Mouse (Mus musculus) neural tube, embryonic 12.5 days (tissue): Measurements from ENCODE around the gene Rnf166. TPM values are rescaled to one million over a fixed set of nuclear protein-coding genes. Genes with fewer than 3 reads are reported as not detected.

Experiments
- ATAC-seq: fragments of 200-750 bp; cut with Nextera tagmentation; 2 replicates; pipeline ENCODE4 v1.8.0; 2017; ENCODE audit warnings: low read depth, mild to moderate bottlenecking, moderate TSS enrichment, moderate library complexity; ENCODE audit not compliant: low FRiP score
- H3K27ac ChIP-seq: fragments of 300-500 bp; sonication (generic); 2 replicates; pipeline ENCODE4 v1.5.1; 2016
- H3K27me3 ChIP-seq: fragments of 300-500 bp; sonication (generic); replicated peaks from 2 replicates; pipeline ENCODE4 v1.6.1; 2016; ENCODE audit warnings: mild to moderate bottlenecking
- H3K36me3 ChIP-seq: fragments of 300-500 bp; sonication (generic); 2 replicates; pipeline ENCODE4 v1.6.1; 2016; ENCODE audit warnings: mild to moderate bottlenecking
- H3K4me1 ChIP-seq: fragments of 300-500 bp; sonication (generic); 2 replicates; pipeline ENCODE4 v1.6.1; 2016
- H3K4me2 ChIP-seq: fragments of 300-500 bp; sonication (generic); replicated peaks from 2 replicates; pipeline ENCODE4 v1.6.1; 2016; ENCODE audit warnings: mild to moderate bottlenecking
- H3K4me3 ChIP-seq: fragments of 300-500 bp; sonication (generic); 2 replicates; pipeline ENCODE4 v1.5.1; 2016
- H3K9ac ChIP-seq: fragments of 300-500 bp; sonication (generic); 2 replicates; pipeline ENCODE4 v1.6.1; 2016; ENCODE audit warnings: mild to moderate bottlenecking
- H3K9me3 ChIP-seq: fragments of 300-500 bp; sonication (generic); 2 replicates; pipeline ENCODE4 v1.6.1; 2016; ENCODE audit warnings: mild to moderate bottlenecking
- WGBS: fragments of 180-500 bp; shearing (Covaris S2); methylation state at CpG from one replicate; pipeline ENCODE4 v1.1.7; 2016; 5-methylcytosine and 5-hydroxymethylcytosine counted together
- polyA plus RNA-seq: library from polyadenylated mRNA; unstranded; fragments of >200 nt; fragmentation: Nextera tagmentation; extraction: Ambion mirVana; gene quantifications from 2 replicates; pipeline ENCODE4 v1.2.1, GENCODE M21; 2016

Rnf166 gene
- polyA plus RNA-seq, 1 experiment from 2014 or later = 39.7 TPM

- no peak overlapping the region for H3K4me2 ChIP-seq
- H3K9ac ChIP-seq = no peak overlapping the region
- WGBS = 75% methylated on average over 17 of the region's 17 CpGs
- no peak overlapping the region for H3K27ac ChIP-seq
- H3K36me3 ChIP-seq = no peaks in the 10 kb centered on the region
- H3K27me3 ChIP-seq = no peaks in the 10 kb centered on the region
- H3K4me1 ChIP-seq = no peaks in the 10 kb centered on the region
- no peak overlapping the region for H3K4me3 ChIP-seq
- H3K9me3 ChIP-seq = no peaks in the 10 kb centered on the region
- ATAC-seq = no peak
Observed at GRCm38 (mm10) chr8:122497912-122498311, 22.0 kb upstream of the Rnf166 start.

- Histone ChIP-seq H3K9ac (no peak overlapping the region), H3K36me3 (no peaks in the 10 kb centered on the region), H3K27ac (no peak overlapping the region), H3K27me3 (no peaks in the 10 kb centered on the region), H3K4me2 (no peak overlapping the region), H3K9me3 (no peaks in the 10 kb centered on the region), H3K4me3 (no peak overlapping the region), H3K4me1 (no peaks in the 10 kb centered on the region)
- WGBS = 90% methylated on average over 12 of the region's 12 CpGs
- no peak for ATAC-seq
Observed at GRCm38 (mm10) chr8:122497016-122497734, 21.3 kb upstream of the Rnf166 start.

- Histone ChIP-seq H3K27ac (no peak overlapping the region), H3K36me3 (peaks cover 15% of the 10 kb centered on the region), H3K4me2 (no peak overlapping the region), H3K4me3 (no peak overlapping the region), H3K27me3 (no peaks in the 10 kb centered on the region), H3K4me1 (no peaks in the 10 kb centered on the region), H3K9me3 (no peaks in the 10 kb centered on the region), H3K9ac (no peak overlapping the region)
- no peak for ATAC-seq
- WGBS = 93% methylated on average over 9 of the region's 9 CpGs
Observed at GRCm38 (mm10) chr8:122488387-122488786, 12.5 kb upstream of the Rnf166 start.

GRCm38 (mm10) chr8:122484831-122485230 lies 9.0 kb upstream of the Rnf166 start:
- no peaks in the 10 kb centered on the region for H3K9me3 ChIP-seq
- H3K4me3 ChIP-seq = no peak overlapping the region
- H3K9ac ChIP-seq = no peak overlapping the region
- H3K27ac ChIP-seq = no peak overlapping the region
- H3K4me1 ChIP-seq = no peaks in the 10 kb centered on the region
- H3K36me3 ChIP-seq = peaks cover 48% of the 10 kb centered on the region
- H3K4me2 ChIP-seq = no peak overlapping the region
- ATAC-seq = no peak
- H3K27me3 ChIP-seq = no peaks in the 10 kb centered on the region
- WGBS = 92% methylated on average over 12 of the region's 12 CpGs

GRCm38 (mm10) chr8:122483877-122484276 lies 8.0 kb upstream of the Rnf166 start:
- no peak overlapping the region for H3K4me2 ChIP-seq
- H3K4me1 ChIP-seq = no peaks in the 10 kb centered on the region
- no peak overlapping the region for H3K9ac ChIP-seq
- H3K27me3 ChIP-seq = no peaks in the 10 kb centered on the region
- ATAC-seq = no peak
- WGBS = 97% methylated on average over 7 of the region's 7 CpGs
- no peak overlapping the region for H3K27ac ChIP-seq
- H3K36me3 ChIP-seq = peaks cover 57% of the 10 kb centered on the region
- H3K9me3 ChIP-seq = no peaks in the 10 kb centered on the region
- no peak overlapping the region for H3K4me3 ChIP-seq

- Histone ChIP-seq H3K27me3 (no peaks in the 10 kb centered on the region), H3K4me2 (no peak overlapping the region), H3K4me3 (no peak overlapping the region), H3K27ac (no peak overlapping the region), H3K4me1 (no peaks in the 10 kb centered on the region), H3K9me3 (no peaks in the 10 kb centered on the region), H3K36me3 (peaks cover 67% of the 10 kb centered on the region), H3K9ac (no peak overlapping the region)
- WGBS = 94% methylated on average over 8 of the region's 8 CpGs
- no peak for ATAC-seq
Observed at GRCm38 (mm10) chr8:122482448-122482847, 6.6 kb upstream of the Rnf166 start.

GRCm38 (mm10) chr8:122474951-122475560 lies 808 bp downstream of the Rnf166 start:
- no peak; the same call in 1 of the 2 replicates for ATAC-seq
- Histone ChIP-seq H3K4me2 (peak overlapping the region; percentile 94), H3K9me3 (no peaks in the 10 kb centered on the region), H3K9ac (peak overlapping the region; percentile 94), H3K27me3 (no peaks in the 10 kb centered on the region), H3K4me3 (peak overlapping the region; percentile 98), H3K36me3 (peaks cover 44% of the 10 kb centered on the region), H3K4me1 (peaks cover 20% of the 10 kb centered on the region), H3K27ac (no peak overlapping the region)
- WGBS = 18% methylated on average over 16 of the region's 16 CpGs

GRCm38 (mm10) chr8:122473911-122474421 lies 1.9 kb downstream of the Rnf166 start:
- Histone ChIP-seq H3K9me3 (no peaks in the 10 kb centered on the region), H3K36me3 (peaks cover 37% of the 10 kb centered on the region), H3K9ac (no peak overlapping the region), H3K4me1 (peaks cover 20% of the 10 kb centered on the region), H3K4me3 (no peak overlapping the region), H3K27me3 (no peaks in the 10 kb centered on the region), H3K4me2 (no peak overlapping the region), H3K27ac (no peak overlapping the region)
- no peak for ATAC-seq
- 94% methylated on average over 8 of the region's 8 CpGs for WGBS

GRCm38 (mm10) chr8:122470691-122471090 lies 5.2 kb downstream of the Rnf166 start:
- Histone ChIP-seq H3K36me3 (peaks cover 56% of the 10 kb centered on the region), H3K27ac (no peak overlapping the region), H3K9me3 (no peaks in the 10 kb centered on the region), H3K4me1 (peaks cover 11% of the 10 kb centered on the region), H3K9ac (no peak overlapping the region), H3K4me3 (no peak overlapping the region), H3K4me2 (no peak overlapping the region), H3K27me3 (no peaks in the 10 kb centered on the region)
- WGBS = 87% methylated on average over 5 of the region's 5 CpGs
- no peak for ATAC-seq

GRCm38 (mm10) chr8:122469965-122470364 lies 5.9 kb downstream of the Rnf166 start:
- Histone ChIP-seq H3K9ac (no peak overlapping the region), H3K27ac (no peak overlapping the region), H3K9me3 (no peaks in the 10 kb centered on the region), H3K27me3 (no peaks in the 10 kb centered on the region), H3K4me2 (no peak overlapping the region), H3K4me1 (peaks cover 8% of the 10 kb centered on the region), H3K4me3 (no peak overlapping the region), H3K36me3 (peaks cover 59% of the 10 kb centered on the region)
- WGBS = 90% methylated on average over 10 of the region's 10 CpGs
- ATAC-seq = no peak

GRCm38 (mm10) chr8:122469407-122469806 lies 6.5 kb downstream of the Rnf166 start:
- no peak for ATAC-seq
- H3K9ac ChIP-seq = no peak overlapping the region
- no peaks in the 10 kb centered on the region for H3K27me3 ChIP-seq
- peaks cover 59% of the 10 kb centered on the region for H3K36me3 ChIP-seq
- H3K9me3 ChIP-seq = no peaks in the 10 kb centered on the region
- 85% methylated on average over 6 of the region's 6 CpGs for WGBS
- H3K27ac ChIP-seq = no peak overlapping the region
- H3K4me2 ChIP-seq = no peak overlapping the region
- H3K4me1 ChIP-seq = 0 out of 2 replicates have a peak, but pooled peaks cover 3% of the 10 kb centered on the region
- H3K4me3 ChIP-seq = no peak overlapping the region

- no peaks in the 10 kb centered on the region for H3K4me1 ChIP-seq
- 91% methylated on average over 13 of the region's 13 CpGs for WGBS
- H3K27me3 ChIP-seq = peaks cover 6% of the 10 kb centered on the region
- H3K9me3 ChIP-seq = no peaks in the 10 kb centered on the region
- H3K4me2 ChIP-seq = no peak overlapping the region
- no peak overlapping the region for H3K9ac ChIP-seq
- H3K36me3 ChIP-seq = peaks cover 47% of the 10 kb centered on the region
- no peak for ATAC-seq
- H3K27ac ChIP-seq = no peak overlapping the region
- H3K4me3 ChIP-seq = no peak overlapping the region
Observed at GRCm38 (mm10) chr8:122467816-122468215, 8.0 kb downstream of the Rnf166 start.
